Mouse (Mus musculus) c-Kit-positive CD71-positive TER-119-negative erythroid progenitor cells, embryonic 14.5 days (primary cell): ENCODE measurements around the gene Ly75.

Source experiments
- DNase-seq: peaks from one replicate; pipeline ENCODE4 v3.0.0-alpha.2; 2013; ENCODE audit warnings: low read depth

Ly75 gene

DNA sequence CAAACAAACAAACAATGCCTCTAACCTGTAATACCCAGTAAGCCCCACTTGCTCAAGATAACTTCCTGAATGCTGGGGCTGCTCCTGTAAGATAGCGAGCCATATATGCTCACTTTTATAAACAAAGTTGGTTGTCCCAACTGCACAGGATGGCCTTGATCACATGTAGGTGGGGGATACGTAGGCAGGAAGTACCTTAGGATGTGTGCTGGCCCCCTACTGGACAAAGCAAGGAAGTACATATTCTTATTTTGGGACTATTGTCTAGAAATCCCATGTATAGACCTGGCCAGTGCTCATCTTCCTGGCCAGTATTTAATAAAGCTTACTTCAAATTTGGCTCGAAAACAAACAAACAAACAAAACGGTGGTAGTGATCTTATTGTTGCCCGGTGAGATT is 59.7 kb downstream of the Ly75 start:
- DNase-seq: peak; percentile 20

DNA sequence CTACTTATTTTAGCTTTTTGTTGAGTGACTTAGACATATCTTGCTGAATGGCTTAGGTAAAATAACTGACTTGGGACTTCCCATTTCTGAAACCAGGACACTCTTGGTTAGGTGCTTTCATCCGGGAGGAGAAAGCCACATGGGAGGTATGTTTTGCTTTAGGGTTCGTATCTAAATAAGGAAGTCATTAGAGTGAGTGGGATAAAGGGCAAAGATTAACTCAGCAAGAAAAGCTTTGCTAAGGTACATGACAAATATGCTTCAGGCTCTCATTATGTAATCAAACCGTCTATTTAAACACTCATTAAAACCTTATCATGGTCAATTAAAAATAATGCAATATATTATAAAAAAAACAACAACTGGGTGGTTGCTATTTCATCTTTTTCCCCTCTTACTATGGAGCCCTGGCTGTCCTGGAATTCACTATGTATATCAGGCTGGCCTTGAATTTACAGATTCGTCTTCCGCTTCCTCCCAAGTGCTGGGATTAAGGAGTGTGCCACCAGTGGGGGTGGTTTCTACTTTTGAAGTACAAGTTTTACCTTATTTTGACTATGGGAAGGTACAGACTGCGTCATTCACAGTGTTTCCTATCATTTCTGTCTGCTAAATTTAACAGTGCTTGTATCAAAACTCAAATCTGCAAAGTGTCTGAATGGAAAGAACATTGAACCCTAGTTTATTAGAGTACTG is 60.9 kb downstream of the Ly75 start:
- DNase-seq: no peak

DNA sequence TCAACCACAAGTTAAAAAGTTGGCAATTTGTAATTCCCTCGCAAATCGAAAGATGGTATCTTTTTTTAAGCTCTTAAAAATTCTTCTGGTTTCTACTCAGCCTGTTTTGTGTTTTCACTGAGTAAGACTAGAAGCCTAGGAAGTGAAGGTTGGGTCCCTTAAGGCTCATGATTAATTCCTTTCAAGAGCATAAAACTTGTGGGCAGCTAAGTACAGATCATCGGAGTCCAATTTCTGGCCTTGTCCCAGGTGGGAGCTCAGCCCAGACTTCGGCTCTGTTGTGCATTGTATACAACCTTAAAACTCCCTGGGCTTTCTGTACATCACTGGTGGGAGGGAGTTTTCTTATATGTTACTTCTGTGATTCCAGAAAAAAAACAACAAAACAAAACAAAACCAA is 79.3 kb downstream of the Ly75 start:
- DNase-seq: no peak

DNA sequence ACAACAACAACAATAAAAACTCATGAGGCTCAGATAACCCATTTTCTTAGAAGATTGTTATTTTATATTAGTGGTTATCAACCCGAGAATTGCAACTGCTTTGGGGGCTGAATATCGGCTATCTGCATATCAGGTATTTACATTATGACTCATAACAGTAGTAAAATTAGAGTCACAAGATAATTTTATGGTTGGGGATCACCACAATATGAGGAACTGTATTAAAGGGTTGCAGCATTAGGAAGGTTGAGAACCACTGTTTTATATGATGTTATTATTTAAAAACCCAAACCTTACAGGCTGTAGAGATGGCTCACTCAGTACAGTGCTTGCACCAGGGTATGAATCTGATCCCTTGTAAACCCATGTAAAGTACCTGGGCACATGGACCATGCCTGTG is 83.8 kb downstream of the Ly75 start:
- DNase-seq: no peak

DNA sequence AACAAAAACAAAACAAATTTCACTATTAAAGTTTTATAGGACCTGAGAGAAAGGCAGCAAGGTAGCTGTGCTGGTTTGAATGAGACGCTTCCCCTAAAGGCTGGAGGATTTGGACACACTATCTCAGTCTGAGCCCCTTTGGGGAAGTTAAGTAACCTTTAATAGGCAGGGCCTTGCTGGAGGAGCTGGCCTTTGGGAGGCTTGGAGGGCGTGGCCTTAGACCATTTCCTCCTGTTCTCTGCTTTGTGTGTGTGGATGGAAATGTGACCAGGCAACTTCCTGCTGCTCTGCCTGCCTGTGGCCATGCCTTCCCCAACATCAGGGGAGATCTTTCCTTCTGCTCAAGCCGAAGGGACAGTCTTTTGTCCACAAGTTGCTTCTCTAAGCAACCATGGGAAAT is 84.8 kb downstream of the Ly75 start:
- no peak for DNase-seq

DNA sequence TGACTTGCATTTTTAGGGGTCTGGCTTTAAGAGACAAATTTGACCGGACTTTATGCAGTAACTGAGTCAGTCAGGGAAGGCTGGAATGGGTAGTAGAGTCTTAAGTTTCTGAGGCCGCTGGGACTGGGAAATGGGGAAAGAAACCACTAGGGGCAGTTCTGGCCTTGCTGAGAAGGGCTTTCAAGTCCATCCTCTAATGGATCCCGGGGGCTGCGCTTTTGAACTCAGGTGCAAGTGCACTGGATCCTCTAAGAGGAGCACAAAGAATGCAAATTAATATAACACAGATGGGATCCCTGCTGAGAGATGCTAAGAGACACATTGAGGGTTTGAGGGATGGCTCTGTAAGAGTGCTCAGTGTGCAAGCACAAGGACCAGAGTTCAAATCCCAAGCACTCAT is 91.7 kb downstream of the Ly75 start:
- no peak for DNase-seq

DNA sequence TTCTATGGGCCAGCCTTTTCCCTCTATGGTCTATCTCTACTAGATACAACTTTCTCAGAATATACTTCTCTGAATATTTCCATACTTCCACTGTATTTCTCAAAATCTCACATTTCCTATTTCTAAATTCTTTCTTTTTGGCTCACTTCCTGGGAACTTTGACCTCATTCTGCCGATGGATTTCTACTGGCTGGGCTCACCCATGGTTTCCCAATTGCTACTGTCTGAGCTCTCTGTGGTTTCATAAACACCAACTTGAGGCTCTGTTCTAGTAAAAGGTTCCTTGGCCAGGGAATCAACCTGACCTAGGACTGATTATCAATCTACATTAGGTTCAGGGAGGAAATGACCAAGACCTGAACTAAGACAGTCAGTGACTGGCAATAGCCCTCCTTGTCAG is 93.7 kb downstream of the Ly75 start:
- DNase-seq: no peak

DNA sequence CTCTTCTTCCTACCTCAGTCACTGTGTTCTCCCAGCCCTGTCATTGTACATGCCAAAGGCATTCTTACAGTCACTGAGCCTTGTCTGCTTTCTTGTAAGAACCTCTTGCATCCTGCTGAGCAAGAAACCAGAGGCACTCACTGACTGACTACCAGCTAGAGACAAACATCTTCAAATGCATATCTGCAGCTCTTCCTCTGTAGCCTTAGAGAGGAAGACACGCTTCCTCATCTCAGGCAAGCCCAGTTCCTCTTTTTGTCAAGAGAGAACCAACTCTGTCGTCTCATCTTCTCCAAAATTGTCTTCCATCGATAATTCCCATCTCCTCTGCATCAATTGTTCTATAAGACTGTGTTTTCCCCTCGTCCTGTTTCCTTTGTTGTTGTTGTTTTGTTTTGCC is 94.5 kb downstream of the Ly75 start:
- no peak for DNase-seq

DNA sequence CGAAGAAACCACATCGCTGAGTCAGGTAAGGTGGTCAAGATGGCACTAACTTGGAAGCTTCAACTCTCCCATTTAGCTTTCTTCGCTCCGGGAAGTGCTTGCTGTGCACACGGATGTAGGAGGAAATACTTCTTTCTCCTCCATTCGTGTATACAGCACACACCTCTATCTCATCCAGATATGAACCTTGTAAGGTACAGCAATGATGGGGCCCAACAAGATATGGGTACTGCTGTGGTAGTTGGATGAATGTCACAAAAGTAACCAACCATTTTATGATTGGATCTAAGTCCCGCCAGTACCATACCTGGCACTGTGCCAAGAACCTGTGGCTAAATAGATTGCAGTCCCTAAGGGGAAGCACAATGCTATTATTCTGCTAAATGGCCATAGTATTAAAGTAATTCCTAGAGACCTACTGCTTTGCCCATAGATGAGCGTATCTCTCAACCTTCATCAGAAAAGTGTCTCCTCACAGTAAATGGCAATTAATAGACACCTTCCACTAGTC is 97.9 kb downstream of the Ly75 start:
- DNase-seq: no peak

DNA sequence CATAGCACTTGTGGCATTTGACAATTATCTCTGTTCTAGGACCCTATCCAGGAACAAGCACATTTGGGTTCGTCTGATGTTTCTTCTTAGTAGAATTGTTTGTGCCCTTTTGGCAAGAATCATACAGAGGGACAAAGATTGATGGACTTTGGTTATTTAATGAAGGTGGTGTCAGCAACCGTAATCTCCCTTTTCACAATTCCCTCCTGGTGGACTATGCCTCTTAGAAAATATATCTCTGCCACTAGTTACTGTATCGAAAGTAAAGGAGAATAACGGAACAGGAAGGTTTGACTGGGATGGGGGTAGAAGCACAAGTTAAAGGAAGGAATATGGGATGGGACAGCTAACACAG is 98.7 kb downstream of the Ly75 start, which contains the start of gene Cd302:
Gene Cd302, minus strand, starts transcription at position 22 of the 355 bp plus-strand sequence.
- DNase-seq: no peak

DNA sequence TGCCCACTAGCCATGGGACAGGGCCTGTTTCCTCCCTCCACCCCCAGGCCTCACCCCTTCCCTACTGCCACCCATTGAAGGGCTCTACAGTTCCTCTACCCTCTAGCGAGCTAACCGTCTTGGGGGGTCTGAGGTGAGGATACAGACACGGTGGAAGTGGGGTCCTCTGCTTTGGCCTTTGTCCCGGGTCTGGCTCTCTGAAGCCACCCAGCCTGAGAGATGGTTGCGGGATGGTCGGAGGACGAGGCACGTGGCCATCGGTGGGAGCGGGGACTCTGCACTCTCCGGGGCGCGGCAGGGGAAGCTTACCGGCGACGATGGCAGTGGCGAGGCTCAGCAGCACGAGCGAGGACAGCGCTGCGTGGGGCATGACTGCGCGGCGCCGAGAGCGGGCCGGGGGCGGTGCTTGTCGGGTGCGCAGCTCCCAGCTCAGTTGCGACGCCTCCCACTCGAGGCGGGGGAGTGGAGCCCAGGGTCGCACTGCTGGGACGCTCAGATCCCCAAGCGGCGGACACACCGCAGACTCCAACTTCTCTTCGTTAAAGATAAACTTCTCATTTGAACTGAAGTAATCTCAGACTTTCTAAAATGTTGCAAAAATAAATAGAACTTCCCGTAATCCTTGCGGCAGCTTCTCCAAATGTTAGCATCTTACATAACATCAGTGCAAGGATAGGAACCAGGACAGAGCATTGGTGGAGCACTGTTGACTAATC is 99.2 kb downstream of the Ly75 start:
- no peak for DNase-seq

DNA sequence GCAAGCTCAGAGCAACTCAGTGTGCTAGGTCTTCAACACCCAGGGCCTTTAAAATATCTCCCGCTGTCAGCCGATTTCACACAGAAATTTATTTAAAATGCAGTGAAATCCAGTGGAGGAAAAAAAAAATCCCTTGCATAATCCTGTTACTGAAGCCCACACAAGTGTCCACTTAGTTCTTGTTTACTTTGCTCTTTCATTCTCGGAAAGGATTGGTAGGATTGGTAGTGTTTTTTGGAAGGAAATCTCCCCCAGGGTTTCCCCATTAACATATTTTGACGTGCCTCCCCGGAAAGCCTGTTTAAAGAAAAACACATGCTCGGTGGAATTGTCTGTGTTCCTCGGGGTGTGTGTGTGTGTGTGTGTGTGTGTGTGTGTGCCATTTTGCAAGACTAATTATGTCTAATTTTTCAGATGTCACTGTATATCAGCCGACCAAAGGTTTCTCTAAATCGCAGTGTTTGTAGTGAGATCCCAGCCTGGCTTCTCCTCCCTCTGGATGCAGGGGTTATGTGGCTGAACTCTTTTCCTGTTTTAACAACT is 99.8 kb downstream of the Ly75 start:
- no peak for DNase-seq

DNA sequence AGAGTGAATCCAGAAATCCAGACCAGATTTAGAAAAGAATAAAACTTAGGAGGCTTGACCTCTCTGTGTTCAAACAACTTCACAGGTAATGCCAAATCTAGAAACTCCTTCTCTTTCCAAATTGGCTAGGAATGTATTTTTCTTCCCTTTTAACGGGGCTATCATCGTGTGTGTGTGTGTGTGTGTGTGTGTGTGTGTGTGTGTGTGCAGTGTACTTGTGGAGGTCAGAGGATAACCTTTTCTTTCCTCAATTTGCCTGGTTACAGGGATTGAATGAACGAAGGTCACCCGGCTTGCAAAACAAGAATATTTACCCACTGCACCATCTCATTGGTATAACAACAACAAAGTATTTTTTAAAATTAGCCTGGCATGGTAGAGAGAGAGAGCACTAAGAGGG is 100.5 kb downstream of the Ly75 start:
- no peak for DNase-seq

DNA sequence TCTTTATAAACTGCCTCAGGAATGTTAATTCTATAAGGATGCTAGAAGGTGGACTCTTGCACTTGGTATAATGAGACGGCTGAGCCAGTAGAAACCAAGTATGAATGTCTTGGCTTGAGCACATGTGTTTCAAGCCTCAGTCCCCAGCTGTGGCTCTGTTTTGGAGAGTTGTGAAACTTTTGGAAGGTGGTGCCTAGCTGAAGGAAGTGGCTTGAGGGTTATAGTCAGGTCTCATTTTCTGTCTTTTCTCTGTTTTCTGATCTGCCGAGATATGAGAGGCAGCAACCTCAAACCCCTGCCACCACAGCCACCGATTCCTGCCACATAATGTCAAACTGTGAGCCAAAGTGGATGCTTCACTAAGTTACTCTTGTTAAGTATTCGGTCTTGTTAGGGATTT is 104.5 kb downstream of the Ly75 start:
- DNase-seq: no peak

DNA sequence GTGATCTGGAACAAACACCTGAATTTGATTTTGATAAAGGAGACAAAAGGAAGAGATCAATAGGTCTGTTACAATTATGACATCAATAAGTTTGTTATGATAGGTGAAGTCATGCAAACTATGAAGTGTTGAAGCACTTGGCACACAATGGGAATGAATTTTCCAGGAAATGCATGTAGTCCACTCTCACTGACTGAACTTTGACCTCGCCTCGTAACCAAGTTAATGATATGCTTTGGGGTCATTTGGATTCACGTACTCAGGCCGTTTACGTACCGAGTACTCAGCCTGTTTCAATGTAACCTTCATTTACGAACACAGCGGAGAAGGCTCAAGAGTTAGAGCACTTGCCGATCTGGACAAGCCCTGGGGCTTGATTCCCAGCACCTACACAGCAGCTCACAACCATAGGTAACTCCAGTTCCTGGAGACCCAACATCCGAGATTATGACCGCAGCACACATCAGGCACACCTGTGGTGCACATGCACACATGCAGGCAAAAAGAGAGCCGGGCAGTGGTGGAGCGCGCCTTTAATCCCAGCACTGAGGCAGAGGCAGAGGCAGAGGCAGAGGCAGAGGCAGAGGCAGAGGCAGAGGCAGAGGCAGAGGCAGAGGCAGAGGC is 113.1 kb downstream of the Ly75 start:
- no peak for DNase-seq

DNA sequence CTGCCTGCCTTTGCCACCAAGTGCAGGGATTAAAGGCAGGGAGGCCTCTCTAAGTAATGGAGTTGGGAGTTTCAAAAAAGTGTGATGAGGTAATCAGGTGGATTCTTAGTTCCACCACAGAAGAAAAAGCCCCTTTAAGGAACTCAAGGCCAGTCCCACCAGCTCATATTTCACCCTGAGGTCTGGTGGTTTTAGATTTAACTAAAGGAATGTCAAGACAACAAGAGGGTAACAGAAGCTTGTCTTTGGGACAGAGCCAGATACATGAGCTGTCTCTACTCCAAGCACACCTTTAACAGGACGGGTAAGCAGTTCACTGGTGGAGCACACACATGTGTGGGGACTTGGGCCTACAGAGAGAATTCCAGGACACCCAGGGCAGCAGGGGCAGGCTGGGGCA is 115.5 kb downstream of the Ly75 start:
- DNase-seq: no peak

DNA sequence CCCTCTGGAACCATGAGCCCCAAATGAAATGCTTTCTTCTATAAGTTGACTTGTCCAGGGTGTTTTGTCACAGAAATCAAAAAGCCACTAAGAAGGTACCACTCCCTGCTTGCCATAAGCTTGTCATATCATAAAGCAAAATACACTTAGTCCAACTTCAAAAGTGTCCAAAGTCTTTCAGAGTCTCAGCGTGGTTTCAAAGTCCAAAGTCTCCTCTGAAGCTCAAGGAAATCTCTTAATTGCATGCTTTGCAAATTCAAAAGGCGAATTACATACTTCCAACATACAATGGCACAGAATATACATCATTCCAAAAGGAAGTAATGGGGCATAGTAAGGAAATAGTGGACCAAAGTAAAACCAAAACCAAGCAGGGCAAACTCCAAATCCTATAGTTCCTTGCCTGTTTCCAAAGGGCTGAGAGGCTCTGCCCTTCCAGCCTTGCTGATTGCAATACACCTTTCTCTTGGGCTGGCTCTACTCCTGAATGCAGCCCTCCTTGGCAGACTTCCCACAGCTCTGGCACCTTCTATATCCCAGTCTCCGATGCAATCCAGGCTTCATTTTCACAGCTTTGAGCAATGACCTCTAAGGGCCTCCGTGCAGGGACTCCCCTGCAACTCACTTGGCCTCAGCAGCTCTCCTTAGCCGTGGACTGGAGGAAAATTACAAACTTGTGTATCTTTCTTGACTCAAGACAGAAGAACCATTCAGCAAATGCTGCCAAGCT is 122.3 kb downstream of the Ly75 start:
- DNase-seq: no peak

DNA sequence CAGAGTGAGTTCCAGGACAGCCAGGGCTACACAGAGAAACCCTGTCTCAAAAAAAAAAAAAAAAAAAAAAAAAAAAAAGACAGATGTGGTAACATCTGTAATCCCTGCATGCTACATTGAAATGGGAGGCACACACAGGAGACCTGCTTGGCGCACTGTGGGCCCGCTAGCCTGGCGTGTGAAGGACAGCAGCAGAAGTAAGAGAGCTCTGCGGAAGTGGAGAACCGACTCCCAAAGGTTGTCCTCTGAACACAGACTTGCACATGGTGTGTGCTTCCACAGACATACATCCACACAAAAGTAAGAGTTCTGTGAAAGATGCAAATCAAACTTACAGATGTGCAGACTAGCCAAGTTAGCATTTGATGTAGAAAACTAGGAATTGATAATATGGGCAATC is 123.9 kb downstream of the Ly75 start:
- DNase-seq: no peak

DNA sequence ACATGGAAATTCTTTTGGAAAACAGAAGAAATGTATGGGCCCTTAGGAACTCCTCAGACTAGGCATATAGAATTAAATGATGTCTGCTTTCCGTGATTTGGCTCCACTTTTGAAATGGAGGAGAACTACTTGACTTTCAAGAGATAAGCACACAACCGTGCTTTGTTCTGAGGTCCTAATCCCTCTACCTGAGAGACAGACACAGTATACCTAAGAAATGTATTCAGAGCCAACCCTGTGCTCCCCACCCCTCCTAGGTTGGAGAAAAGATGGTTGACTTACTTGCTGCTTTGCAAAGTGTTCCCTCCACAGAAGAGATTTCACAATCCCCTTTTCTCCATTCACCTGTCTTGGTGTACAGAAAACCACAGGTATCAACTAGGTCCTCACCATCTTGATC is 126.4 kb downstream of the Ly75 start:
- no peak for DNase-seq

DNA sequence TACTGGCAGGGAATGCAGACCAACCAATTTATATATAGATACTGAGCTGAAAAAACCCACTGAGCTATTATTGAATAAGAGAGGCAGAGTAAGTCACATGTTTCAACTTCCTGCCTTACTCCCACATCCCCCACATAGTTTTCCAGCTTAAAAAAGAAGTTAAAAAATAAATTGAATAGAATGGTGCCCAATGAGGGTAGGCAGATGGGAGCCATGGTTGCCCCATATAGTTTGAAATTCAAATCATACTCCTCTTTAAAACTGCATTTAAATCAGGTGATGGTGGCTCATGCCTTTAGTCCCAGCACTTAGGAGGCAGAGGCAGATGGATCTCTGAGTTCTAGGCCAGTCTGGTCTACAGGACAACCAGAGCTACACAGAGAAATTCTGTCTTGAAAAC is 129.6 kb downstream of the Ly75 start:
- no peak for DNase-seq

DNA sequence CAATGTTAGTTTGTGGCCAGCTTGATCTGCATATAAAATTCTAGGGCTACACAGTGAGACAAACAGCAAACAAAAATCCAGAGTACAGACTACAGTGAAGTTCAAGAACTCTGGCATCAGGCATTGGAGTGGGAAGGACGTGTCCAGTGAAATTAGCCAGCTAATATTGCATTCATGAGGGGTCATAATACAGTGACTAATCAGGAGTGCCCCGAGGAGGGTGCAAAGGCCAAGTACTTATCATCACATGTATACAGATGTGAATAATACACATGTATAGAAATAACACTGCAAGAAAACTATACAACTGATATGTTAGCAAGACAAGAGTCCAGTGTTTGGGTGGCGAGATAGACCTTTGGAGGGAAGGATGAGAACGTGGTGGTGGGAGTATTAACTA is 130.3 kb downstream of the Ly75 start:
- DNase-seq: no peak
